Mouse (Mus musculus): ENCODE results near the gene Tmcc1.

Tmcc1 gene

DNA sequence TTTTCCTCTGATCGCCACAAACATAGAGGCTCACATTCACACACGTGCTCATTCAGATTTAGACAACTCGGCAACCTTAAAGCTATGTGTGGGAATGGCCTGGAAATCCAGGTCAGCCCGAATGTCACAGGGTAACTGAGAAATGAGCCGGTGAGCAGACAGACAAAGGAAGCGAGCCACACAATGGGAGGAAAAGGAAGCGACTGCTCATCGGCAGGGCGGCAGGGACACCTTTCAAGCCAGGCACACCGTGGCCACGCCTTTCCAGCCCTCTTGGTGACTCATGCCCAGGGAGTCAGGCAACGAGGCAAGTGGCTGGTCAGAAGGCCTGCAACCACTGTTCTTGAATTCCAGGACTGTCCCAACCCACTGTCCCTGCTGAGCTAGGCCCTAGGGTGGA lies 183.9 kb downstream of the Tmcc1 start:
- DNase-seq: peak; percentile 80

DNA sequence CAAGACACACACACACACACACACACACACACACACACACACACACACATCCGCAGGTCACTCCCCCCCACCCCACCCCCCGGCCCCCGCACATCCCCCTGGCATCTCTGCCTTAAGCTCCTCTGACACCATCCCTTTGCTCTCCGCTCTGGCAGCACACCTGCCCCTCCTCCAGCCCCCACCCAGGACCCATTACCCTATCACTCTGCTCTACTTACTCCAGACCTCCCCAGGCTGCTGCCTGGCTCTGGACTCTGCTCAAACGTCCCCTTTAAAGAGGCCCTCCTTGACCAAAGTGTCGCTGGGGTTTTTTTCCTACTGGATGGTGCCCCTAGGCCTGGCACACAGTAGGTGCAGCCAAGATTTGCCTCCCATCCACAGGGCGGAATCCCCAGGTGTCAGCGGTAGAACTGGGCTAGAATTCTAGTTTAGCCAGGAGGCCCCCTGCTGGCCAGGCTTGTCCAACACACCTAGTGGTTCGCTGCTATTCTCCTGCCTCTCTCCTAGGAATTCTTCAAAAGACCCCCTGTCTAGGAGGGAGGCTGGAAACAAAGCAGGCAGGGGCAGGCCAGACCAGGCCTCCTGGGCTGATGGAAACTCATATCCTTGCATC lies 185.6 kb downstream of the Tmcc1 start:
- peak; percentile 79 for DNase-seq

DNA sequence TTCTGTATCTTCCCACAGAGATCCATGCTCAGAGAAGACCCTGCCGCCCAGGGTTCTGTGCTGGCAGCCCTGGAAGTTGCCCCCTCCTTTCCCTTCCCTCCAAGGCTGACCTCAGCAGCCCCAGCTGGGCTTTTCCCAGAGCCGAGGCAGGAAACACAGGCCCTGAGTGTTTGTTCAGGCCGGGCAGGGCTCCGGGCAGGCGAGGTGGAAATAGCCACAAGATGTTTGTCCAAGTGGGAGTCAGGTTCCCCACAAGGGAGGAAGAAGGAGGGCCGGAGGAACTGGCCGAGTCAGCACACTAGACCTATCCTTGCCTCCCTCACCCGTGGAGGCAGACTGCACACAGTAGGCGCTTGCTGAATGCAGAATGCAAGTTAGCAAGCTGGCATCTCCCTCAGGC lies 186.6 kb downstream of the Tmcc1 start:
- DNase-seq: peak; percentile 86

DNA sequence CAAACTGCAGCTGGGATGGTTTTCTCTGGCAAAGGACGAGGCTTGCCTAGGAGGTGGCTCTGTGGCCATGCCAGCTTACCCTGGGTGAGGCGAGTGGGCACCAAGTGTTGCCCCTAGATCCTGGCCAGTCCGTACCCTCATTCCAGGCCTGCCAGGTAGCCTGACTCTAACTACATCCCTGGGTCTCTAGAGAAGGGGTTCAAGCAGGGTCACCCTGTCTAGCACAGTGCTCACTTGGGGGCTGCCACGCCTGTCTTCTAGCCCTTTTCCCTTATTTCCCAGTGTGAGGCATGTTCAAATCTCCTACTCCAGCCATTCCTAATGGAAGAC lies 187.4 kb downstream of the Tmcc1 start:
- no peak for DNase-seq

DNA sequence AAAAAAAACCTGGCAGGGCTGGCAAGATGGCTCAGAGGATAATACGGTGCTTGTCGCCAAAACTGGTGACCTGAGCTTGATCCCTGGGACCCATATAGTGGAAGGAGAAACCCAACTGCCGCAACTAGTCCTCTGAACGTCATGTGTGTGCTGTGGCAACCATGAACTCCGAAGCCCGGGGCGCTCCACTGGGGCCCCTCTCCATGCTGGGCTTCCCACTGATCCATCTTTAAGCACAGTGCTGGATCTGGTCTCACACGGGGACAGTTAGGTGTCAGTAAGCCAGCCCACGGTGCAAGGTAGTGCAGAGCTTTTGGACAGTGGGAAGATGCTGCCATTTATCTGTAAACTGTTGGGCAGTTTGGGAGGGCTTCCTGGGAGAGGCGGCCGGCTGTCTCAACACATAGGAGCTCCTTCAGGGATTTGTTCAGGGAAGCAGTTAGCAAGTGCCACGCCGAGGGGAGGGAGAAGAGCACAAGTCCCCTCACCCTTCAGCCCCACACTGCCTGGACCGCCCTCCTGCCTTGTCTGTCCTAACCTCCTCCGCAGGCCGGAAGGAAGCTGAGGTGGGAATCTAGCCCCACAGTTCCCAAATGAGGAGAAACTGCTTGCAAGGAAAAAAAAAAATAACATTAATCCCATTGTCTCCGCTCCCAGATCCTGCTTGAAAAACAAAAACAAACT lies 187.9 kb downstream of the Tmcc1 start:
- DNase-seq: peak; percentile 68

DNA sequence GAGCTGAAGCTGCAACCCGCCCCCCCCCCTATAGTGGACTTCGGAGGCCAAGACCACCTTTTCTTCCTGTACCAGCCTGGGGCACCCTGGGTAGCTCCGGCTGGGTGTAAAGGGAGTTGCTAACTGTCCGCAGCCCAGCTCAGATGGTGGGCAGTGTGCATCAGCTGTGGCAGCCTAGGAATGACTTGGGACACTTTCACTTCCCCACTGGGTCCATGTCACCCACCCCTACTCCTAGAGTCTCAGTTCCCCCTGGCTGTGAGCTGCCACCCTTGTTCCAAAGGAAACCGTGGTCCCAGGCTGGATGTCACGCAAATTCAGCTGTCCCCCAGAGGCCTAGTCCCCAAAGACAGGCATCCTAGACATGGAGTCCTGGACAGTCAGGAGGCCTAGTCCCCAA lies 188.6 kb downstream of the Tmcc1 start:
- DNase-seq: no peak

DNA sequence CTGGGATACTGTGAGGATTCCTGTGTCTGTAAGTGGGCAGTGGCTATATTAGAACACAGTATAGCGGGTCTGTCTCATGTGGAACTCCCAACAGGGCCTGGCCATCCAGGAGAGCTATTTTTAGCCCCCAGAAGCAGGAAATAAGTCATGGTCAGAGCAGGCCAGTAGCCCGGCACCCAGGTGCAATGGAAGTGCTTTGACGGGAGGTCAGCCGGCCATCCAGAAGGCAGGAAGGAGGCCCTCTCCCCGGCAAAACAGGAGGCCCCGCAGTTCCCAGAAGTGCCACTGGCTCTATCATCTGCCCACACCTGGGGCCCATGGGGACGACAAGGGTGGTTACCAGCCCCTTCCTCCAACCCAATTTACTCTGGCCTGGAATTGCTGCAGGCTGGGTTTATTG lies 189.2 kb downstream of the Tmcc1 start:
- peak; percentile 70 for DNase-seq

DNA sequence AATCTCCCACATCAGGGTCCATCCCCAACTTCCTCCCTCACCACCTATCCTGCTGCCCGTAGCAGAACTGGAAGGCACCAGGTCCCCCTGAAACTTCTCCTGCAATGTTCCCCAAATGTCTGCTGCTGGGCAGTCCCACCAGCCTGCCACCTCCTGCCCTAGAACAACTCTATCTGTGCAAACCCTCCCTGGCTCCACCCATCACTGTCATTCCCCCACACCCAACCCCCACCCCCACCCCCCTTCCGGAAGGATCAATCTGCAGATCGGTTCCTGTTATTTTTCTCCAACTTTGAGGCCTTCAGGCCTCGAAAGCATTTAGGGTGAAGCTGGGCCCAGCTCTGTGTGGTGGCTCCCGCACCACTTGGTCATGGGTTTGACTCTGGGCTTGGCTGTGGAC lies 189.8 kb downstream of the Tmcc1 start:
- no peak for DNase-seq

DNA sequence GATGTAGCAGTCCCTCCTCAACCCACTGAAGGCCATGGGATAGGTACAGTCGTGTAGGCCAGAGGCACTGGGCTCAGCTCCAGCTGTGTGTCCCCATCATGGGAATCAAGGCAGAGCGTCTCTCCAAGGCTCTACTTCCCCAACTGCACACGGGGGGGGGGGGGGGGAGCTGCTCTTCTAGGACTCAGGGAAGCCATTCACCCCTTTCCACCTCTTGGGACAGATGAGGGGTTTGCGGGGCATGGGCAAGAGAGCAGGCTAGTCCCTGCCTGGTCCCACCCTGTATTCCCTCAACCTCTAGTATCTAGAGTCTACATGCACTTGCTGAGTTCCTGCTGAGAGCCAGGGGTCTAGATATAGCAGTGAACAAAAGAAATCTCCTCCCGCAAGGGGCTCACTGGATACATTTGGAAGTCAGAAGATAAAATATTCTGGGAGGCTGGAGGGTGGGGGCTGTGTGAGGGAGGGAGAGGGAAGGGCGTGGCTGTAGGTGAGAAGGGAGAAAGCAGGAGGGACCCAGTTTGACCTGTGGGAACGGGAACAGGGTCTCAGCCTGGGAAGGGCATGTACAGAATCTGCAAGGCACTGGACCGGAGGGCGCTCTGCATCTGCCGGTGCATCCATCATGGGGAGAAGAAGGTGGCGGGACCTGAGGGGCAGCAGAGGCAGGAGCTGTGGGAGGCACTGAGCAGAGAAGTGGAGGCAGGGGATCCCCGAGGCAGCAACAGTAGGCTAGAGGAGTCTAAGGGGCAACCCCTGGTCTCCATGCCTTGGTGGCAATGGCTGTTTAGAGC lies 190.8 kb downstream of the Tmcc1 start:
- no peak for DNase-seq

DNA sequence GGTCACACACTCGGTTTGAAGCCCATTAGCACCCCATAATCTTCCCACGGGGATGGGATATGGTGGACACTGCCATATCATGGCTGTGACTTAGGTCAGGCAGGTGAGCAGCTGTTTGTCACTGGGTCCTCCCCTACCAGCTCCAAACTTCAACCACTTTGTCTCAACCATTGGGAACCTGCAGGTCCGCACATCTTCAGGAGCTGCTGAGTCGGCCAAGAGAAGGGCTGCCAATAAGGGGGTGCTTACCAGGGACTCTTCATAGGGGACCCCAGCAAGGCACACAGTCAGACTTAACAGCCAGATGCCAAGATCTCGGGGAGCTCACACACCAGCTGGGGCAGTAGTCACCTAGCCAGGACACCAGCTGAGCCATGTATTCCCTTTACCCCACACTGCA lies 192.4 kb downstream of the Tmcc1 start:
- no peak for DNase-seq

DNA sequence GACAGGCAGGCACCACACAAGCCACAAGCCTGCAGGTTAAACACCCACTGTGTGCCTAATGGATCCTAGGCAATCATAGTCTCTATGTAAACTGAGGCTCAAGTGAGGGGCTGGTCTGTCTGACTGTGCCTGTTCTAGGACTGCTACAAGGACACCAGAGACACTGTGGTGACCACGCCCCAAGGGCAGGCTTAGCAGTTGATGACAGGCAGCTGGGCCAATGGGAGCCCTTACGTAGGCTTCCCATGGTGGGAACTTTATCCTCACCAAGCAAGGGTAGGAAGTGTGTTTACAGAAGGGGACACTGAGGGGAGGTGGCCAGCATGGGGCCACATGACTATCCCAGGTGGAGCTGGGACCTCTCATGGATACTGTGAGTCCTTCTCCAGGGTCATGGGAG lies 194.1 kb downstream of the Tmcc1 start:
- DNase-seq: no peak

DNA sequence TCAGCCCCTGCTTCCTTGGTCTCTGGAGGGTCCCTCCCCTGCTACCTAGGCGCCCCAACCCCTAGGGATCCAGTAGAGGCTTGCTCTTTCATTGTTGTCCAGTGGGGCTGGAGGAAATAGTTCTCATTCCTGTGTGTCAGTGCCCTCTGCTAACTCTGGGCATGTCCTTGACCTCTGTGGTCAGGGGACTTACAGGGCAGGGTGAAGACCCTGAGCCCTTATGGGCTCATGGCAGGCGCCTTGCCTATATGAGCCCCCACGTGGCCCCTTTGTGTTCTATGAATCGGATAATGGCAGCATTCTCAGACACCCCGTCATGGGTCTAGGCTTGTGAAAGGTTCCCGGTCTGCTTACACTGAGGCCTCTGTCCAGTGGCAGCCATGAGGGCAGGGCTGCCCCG lies 194.5 kb downstream of the Tmcc1 start:
- DNase-seq: no peak

DNA sequence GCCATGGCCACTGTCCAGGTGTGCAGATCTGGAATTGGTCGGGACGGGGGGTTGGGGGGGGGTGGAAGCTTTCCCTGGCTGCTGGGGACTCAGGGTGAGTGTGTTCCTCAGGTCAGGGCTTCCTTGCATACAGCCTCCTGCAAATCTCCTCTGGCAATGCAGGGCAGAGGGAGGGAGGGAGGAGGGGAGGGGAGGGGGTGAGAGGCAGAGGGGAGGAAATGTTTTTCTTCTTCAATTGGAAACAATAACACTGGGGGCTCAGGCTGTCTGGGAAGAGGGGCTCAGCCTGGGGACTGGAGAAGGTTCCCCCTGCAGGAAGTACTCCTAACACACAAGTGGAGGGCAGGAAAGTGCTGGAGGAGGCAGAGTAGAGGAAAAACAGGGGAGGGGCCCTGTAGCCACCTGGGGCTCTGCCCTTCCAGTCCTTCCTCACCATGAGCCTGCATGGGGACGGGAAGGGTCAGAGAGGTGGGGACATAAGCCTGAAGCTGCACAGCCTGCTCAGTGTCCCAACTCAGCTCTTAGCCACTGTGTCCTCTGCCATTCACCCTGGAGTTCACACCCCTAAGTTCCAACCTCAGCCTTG lies 195.5 kb downstream of the Tmcc1 start:
- DNase-seq: no peak

DNA sequence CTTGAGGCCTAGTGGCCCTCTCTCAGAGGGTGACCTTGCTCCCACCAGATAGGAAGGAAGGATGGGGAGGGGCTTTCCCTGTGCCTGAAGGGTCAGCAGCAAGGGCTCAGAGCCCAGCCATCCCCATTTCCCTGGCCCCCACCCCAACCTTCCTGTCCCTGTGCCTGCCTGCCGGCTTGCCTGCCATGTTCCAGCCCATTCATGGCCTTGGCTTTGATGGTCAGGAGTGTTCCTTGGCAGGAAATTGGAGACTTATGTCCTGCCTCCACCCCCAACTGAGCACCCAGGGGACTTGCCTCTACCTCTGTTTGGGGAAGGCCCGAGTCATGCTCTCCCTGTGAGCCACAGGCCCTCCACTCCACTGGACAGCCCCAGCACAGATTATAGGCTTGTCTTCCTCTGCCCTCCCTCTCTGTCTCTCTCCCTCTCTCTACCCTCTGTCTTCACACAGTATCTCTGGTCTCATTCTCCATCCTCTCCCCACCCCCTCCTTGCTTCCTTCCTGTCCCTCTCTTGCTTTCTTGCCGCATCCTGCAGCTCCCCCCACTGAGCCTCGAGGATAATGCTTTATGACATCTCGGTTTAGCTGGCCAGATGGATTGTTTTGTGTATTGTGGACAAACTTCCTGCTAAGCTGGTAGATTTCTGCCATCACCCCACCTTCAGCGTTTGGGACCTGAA lies 197.0 kb downstream of the Tmcc1 start:
- peak; percentile 87 for DNase-seq

DNA sequence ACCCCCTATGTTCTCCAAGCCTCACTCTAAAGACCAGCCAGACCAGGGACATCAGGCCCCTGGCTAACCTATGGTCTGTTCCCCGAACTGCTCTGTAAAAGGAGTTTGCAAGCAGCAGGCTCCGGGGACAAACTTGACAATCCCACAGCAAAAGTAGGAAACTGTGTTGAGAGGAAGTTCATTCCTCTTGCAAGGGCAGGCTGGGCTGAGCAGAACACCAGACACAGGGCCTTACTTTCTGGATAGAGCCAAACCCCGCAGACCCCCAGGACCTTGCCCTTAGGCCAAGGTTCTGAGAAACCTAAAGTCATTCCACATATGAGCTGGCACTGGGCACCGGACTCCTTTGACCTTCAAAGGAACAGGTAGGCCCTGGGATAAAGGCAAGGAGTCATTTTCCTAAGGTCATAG lies 197.8 kb downstream of the Tmcc1 start:
- no peak for DNase-seq

DNA sequence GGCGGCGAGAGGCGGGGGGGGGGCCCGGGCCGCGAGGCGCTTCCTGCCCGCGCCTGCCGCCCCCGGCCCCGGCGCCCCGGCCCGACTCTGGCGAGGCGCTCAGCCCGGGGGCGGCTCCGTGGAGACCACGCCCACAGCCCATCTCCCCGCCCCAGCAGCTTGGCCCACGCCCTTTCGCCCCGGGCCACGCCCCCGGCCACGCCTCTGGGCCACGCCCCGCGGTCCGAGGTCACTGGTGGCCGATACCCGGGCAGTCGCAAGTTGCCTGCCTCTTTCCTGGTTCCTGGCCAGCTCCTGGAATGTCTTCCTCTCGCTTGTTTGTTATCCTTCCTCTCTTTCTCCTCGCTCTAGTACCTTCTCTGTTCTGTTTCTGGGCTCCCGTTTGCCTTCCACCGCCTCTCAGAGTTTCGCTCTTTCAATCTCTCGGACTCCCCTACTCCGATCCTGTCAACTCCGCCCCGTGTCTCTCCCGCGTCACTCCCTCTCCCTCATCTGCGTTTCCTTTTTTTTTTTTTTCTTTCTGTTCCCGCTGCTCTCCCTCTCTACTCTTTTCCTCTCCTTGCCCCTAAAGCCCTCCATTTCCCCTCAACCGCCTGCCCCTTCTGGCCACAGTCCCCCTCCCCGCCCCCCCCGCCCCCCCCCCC lies 198.3 kb downstream of the Tmcc1 start, which contains the start of gene Plxnd1:
Gene Plxnd1 (minus strand): TSS at position 129 of the 644 bp plus-strand sequence.
- DNase-seq: peak; percentile 97

DNA sequence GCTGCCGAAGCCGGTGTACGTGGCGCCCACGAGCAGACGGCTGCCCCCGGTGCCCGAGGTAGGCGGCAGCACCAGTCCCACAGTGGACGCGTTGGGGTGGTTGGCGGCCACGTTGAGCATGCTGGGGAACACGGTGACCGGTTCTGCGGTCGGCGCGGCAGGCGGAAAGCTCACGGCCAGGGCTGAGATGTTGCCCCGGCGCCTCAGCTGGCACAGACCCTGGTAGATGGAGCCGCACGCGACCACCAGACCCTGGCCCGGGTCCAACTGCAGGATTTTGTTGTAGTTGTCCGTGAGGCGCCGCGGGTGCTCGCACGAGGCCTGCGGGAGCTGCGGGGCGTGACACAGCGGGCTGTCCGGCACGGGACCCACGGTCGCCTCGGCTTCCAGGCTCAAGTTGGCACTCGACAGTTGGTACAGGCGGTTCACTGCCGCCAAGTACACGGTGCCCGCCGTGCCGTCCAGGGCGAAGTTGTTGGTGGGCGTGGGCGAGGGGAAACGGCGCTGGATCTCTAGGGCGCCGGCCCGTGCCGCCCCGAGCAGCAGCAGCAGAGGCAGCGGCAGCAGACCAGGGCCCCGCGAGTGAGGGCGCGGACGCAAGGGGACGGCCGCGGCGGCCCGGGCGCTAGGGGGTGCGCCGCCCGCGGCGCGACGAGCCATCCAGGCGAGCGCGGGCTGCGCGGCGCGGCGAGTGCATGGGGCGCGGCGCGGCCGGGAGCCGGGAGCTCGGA lies 199.0 kb downstream of the Tmcc1 start:
- no peak for DNase-seq

DNA sequence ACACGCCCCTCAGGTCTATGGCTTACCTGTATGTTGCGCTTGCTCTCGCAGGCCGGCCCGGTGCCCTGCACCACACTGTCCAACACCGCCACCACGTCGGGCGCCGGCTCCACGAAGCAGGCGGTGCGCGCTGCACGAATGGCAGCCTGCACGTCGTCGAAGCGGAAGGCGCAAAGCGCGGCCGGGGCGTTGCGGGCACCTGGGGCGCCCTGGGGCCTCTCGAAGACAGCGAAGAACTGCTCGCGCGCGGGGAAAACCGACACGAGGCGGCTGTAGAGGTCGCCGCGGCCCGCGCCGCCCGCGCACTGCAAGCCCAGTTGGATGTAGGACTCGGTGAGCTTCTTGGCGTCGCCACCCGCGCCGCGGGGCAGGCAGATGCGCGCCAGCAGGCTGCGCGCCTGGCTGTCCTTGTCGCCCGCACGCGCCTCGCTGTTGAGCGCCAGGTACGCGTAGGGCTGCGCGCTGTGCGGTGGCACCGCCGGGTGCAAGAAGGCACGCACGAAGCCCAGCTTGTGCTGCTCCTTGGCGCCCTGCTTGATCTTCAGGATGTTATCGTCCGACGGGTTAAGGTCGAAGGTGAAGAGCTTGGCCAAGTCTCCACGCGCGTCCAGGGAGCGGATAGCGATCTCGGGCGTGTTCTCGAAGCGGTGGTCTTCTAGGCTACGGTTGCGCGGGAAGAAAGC lies 199.7 kb downstream of the Tmcc1 start:
- DNase-seq: no peak

DNA sequence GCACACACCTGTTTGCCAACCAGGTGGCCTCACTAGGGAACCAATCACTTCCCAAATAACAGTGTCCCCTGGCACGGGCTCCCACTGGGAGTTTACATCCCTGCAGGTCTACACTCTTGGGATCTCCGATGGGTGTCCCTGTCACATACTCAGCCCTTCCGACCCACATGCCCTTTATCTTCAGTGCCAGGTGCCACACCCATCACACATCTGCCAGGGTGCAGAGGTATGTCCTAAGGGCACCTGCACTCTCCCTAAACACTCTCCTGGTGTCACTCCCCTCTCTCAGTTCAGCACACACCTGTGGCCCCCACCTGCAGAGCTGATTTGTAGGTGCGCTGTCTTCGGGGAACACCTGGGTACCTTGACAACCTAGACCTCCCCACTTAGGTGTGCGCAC lies 200.3 kb downstream of the Tmcc1 start:
- no peak for DNase-seq

DNA sequence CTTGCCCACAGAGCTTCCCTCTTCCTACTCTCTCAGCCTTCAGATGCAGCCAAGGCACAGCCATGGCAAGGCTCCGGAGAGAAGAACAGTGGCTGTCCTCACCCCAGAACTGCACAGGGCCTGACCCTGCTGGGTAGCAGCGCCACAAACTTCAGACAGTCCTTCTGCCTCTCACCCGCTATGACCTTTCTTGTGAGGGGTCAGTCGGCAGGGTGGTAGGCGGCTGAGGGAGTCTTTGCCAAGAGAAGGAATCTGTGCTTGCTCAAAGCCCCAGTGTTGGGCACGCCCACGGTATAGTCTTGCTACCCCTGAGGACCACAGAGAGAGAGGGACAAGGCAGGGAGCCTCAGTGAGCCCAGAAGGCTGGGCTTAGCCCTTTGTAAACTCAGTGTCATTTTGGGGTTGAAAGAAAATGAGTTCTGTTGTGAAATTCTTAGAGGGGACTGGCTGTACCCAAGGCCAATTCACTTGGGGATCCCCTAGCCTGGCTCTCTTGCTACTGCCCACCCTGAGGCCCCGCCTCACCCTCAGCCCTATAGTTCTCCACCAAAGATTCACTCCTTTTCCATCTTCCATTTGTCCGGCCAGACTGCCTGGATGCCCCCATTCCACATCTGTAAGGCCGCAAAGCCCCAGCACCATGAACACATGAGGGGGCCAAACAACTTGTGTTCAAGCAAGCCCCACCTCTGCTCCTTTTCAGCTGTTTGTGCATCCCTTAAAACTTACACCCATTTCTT lies 201.2 kb downstream of the Tmcc1 start:
- no peak for DNase-seq
